Mouse (Mus musculus): Measurements from ENCODE around the gene Dhx16.

Gene Dhx16

GRCm38 (mm10) chr17:35859835-35860234 lies 19.8 kb upstream of the Dhx16 start:
- DNase-seq (ENCODE audit: low read depth, low spot score): no peak

DNA sequence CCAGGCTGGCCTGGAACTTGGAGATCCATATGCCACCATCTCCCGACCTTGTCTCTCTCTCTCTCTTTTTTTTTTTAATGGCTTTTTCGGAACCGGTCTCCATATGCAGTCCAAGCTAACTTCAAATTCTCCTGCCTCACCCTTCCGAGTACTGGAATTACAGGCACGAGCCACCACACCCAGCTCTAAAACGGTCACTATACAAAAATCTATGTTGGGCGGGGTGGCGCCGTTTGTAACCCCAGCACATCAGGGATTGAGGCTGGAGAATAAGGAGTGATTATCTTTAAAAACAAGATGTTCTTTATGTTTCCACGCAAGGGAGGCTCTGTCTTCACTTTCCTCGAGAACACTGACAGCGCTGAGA lies 18.8 kb upstream of the Dhx16 start:
- no peak for DNase-seq (ENCODE audit: low read depth, low spot score)

GRCm38 (mm10) chr17:35861198-35861857 lies 18.3 kb upstream of the Dhx16 start, which contains the start of gene Nrm:
TSS of gene Nrm (plus strand) at chr17:35861318.
- peak; percentile 83 for DNase-seq (ENCODE audit: low read depth, low spot score)

DNA sequence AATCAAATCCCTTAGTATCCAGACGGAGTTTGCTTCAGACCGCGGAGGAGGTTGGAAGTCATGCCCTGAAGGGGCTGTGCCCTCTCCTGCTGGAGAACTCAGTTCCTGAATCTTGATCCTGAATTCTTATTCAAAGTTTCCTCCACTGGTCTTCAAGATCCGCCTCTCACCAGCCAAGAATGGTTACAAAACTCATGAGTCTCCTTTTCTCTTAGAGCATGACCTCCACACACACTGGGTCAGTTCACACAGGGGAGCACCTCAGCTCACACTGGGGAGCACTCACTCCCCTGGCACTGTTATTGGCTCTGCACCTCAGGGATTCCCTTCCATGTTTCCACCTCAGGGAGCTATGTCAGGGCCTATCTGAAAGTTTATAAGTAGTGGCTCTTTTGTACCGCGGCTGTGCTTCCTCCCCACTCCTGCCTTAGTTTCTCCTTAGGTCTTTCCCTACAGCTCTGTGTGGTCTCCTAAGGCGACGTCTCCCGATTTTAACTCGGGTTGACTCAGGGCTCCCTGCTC lies 14.7 kb upstream of the Dhx16 start:
- no peak for DNase-seq (ENCODE audit: low read depth, low spot score)

DNA sequence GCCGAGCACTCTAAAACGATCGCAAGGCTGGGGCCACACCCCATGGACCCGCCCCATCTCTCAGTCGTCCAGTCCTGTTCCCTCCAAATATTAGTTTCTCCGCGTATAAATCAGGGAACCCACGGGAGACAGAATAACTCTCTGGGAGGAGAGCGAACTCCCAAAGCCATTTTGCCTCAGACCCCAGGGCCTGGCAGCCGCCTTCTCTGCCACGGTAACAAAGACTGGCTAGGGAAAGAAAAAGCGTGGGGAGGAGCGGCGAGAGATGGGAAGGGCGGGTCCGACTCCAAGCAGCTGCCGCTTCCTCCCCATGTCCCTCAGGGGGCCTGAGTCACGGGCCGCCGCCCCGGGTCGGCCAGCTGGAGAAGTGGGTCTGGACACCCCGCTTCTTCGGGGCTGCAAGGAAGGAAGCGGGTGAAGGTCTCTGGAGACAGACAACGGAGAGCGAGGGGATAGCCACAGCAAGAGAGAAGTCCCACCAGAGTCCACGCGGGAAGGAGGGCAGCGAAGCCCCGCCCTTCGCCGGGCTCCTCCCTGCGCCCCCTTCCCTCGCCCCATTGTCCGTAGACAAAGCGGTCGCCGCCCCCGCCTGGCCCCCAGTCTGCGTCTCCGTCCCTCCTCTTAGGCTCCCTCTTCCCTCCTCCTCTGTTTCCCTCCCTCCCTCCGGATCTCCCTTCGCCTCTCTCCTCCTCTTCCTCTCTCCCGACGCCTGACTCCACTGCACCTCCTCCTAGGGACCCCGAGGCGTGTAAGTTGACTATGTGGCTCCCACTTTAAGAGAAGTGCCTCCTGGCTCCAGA lies 13.9 kb upstream of the Dhx16 start, which contains the start of gene Ppp1r18:
TSS of gene Ppp1r18 (plus strand) at position 113 of the 800 bp plus-strand sequence.
- peak; percentile 82 for DNase-seq (ENCODE audit: low read depth, low spot score)

- peak; percentile 42 for DNase-seq (ENCODE audit: low read depth, low spot score)
Measured at GRCm38 (mm10) chr17:35866281-35866831, 13.3 kb upstream of the Dhx16 start.

- DNase-seq (ENCODE audit: low read depth, low spot score): no peak
Measured at GRCm38 (mm10) chr17:35866911-35867890, 12.4 kb upstream of the Dhx16 start.

- no peak for DNase-seq (ENCODE audit: low read depth, low spot score)
Measured at GRCm38 (mm10) chr17:35868165-35868820, 11.3 kb upstream of the Dhx16 start.

DNA sequence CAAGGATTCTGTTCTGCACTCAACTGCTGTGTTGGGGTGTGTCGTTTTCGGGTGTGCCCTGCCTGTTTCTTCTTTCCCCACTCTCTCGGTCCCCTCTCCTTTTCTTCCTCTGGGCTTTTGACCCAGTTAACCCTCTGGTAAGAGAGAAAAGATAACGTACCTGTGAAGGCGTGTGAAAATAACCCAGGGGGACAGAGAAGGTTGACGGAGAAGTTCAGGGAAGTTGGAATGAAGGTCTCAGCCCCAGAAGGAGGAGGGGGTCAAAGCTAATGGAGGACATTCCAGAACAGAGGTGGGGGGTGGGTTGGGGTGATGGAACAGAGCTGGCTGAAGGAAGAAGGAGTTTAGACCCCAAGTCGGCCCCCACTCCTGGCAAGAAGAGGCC lies 10.7 kb upstream of the Dhx16 start:
- DNase-seq (ENCODE audit: low read depth, low spot score): no peak

GRCm38 (mm10) chr17:35869346-35870067 lies 10.1 kb upstream of the Dhx16 start:
- no peak for DNase-seq (ENCODE audit: low read depth, low spot score)

DNA sequence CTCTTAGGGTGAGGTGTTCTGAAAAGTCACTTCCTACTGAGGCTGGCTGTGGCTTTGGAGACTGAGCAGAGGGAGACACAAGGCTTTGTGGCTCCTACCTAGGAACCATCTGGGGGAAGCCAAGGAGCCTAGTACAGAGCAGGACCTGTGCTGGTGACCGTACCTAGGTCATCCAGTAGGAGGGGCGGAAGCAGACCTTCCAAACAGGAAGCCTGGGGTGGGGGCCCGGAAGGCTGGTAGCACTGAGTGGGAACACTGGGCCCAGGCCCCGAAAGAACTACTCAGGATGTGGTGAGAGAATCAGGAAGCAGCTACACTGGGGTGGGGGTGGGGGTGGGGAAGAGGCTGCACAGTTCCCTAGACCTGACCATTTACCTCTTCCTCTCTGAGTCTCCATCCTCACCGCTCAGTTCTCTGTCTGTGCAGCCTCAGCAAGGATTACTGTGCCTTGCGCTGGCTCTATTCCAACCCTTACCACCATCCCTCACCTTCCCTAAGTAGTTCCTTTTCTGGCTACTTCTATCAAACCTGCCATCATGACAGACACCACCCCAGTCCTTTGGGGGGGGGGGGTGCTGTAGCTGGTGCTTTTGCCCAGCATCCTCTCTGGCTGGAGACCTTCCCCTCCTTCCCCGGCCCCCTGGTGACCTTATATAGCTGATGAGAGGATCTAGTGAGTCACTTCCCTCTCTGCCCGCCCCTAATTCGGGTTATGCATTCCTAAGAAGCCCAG lies 9.3 kb upstream of the Dhx16 start:
- DNase-seq (ENCODE audit: low read depth, low spot score): no peak

DNA sequence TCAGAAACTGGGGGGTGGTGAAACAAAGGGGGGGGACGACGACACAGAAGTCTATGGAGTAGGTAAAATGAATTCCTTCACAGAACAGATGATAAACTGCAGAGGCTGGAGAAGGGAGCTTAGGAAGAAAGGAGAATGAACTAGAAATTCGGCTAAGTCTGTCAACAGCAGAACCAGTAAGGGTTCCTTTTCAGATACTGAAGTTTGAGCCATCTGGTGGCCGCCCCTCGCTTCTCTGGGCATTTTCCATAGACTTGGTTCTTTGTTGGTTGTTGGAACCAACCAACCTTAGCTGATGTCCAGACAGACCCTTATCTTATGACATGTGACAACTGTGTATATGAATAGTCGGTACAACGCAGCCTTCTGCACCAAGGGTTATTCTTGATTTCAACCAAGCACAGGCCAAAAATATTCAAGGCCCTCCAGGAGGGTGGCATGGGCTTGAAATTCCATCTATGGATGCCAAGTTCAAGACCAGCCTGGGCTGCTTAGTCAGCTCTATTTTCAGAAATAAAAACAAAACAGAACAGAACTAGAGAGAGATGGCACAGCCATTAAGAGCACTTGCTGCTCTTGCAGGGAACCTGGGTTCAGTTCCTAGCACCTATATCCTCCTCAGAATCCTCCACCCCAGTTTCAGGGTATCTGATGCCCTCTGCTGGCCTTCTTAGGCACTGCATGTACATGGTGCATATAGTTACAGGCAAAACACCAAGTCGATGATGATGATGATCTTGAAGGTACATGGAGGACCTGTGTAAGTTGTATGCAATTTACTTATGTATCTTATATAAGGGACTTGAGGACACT lies 8.5 kb upstream of the Dhx16 start:
- no peak for DNase-seq (ENCODE audit: low read depth, low spot score)

- DNase-seq (ENCODE audit: low read depth, low spot score): peak; percentile 79
Measured at GRCm38 (mm10) chr17:35873774-35874519, 5.7 kb upstream of the Dhx16 start.

GRCm38 (mm10) chr17:35874721-35875120 lies 4.9 kb upstream of the Dhx16 start:
- DNase-seq (ENCODE audit: low read depth, low spot score): no peak

GRCm38 (mm10) chr17:35882924-35883323 lies 3.3 kb downstream of the Dhx16 start:
- DNase-seq (ENCODE audit: low read depth, low spot score): no peak

DNA sequence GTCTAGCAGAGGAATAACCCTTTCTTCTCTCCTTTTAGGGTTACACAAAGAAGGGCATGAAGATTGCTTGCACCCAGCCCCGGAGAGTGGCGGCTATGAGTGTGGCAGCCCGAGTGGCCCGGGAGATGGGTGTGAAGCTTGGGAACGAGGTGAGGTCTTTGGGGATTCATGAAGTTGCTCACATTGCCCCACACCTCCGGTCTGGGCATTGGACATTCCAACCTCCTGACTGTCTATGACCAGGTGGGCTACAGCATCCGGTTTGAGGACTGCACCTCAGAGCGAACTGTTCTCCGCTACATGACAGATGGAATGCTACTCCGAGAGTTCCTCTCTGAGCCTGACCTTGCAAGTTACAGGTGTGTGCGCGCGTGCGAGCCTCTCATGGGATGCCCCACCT lies 4.2 kb downstream of the Dhx16 start:
- no peak for DNase-seq (ENCODE audit: low read depth, low spot score)

- DNase-seq (ENCODE audit: low read depth, low spot score): no peak
Measured at GRCm38 (mm10) chr17:35887725-35888124, 8.1 kb downstream of the Dhx16 start.
